Mouse (Mus musculus): Measurements from ENCODE around the gene Tsnax.

GRCm38 (mm10) chr8:124991668-124991926, 21.2 kb upstream of the Tsnax start:
- TF ChIP-seq CTCF (IDR thresholded peaks at IDR 0.05; ENCODE audit: extremely low read depth, insufficient read depth, insufficient read length, insufficient replicate concordance) (no peak), POLR2A (IDR thresholded peaks at IDR 0.05; ENCODE audit: low read depth, low read length) (no peak)
